Mouse (Mus musculus) monocyte, adult 2 months (primary cell): Measurements from ENCODE around the gene Vps13d.

Experiments used
- DNase-seq, 2 experiments: peaks; one replicate each; pipeline ENCODE4 v3.0.0; 2022; ENCODE audit warnings: low spot score in 2 of 2, low read depth in 1 of 2

Vps13d gene

GRCm38 (mm10) chr4:145097974-145098373 lies 96.8 kb downstream of the Vps13d start:
- no peak for DNase-seq

- no peak for DNase-seq
Measured at GRCm38 (mm10) chr4:145096481-145097039, 98.2 kb downstream of the Vps13d start.

- DNase-seq, result no peak
Measured at GRCm38 (mm10) chr4:145086509-145086908, 108.3 kb downstream of the Vps13d start.

GRCm38 (mm10) chr4:145079324-145079723 lies 115.5 kb downstream of the Vps13d start:
- no peak for DNase-seq

DNA sequence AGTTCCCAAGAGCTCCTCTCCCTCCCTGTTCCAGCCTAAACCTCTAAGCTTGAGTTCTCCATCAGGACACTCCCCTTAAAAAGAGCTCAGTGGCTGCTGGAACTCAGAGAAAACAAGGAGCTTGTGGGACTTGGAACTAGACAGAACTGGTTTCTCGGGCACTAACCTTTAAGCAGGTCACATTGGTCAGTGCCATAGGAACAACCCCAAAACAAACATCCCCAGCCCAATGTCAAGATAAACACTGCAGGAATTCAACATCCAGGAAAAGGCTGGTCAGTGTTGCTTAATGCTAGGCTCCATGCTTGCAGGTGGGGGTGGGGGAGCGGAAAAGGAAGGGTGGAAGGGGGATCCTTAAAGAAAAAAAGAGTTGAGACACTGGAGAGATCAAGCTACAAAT lies 120.5 kb downstream of the Vps13d start:
- no peak for DNase-seq

GRCm38 (mm10) chr4:145073728-145074127 lies 121.1 kb downstream of the Vps13d start:
- no peak for DNase-seq

DNA sequence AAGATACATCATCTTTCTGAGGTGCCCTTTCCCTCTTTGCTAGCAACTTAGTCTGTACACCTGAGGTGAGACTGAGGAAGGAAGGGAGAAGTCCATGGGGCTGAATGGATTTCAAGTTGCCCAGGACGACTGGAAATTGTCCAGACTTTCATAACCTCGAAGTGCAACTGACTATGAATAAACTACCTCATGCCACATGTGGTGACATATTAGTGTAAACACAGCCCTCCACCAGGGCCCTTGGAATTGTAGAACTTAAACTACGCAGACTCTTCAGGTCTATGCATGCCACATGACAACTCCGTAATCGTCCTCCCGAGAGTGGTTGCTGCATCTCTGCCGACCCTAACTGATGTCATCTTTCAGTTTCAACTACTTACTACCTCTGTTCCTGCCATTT lies 122.9 kb downstream of the Vps13d start:
- DNase-seq, result no peak

- no peak for DNase-seq
Measured at GRCm38 (mm10) chr4:145067019-145067680, 127.7 kb downstream of the Vps13d start.

DNA sequence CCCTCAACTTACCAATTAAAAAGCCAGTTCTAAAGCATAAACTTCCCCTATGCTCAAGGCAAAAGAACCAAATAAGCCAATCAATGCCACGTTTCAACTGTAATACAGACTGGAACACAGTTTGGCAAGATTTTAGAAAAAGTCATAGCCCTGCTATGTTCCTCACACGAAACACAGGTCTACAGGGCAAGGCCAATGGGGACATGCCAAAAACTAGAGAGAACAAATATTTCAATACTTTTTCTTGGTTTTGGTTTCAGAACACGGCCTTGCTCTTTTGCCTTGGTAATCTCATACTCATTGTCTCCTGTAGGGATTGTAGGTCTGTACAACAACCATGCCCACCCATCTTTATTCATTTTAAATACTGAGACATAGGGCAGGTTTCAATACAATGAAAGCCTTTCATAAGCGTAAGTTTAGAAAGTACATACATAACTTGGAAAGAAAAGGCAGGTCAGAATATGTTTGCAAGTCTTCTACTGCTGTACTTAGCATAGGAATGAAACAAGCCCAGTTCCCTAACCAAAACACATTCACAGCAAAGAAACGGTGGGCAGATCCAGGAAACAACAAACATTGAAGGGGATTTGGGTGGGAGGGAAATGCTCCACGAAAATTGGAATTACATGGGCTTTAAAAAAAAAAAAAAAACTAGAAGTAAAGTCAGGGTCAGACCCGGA lies 128.3 kb downstream of the Vps13d start:
- no peak for DNase-seq

DNA sequence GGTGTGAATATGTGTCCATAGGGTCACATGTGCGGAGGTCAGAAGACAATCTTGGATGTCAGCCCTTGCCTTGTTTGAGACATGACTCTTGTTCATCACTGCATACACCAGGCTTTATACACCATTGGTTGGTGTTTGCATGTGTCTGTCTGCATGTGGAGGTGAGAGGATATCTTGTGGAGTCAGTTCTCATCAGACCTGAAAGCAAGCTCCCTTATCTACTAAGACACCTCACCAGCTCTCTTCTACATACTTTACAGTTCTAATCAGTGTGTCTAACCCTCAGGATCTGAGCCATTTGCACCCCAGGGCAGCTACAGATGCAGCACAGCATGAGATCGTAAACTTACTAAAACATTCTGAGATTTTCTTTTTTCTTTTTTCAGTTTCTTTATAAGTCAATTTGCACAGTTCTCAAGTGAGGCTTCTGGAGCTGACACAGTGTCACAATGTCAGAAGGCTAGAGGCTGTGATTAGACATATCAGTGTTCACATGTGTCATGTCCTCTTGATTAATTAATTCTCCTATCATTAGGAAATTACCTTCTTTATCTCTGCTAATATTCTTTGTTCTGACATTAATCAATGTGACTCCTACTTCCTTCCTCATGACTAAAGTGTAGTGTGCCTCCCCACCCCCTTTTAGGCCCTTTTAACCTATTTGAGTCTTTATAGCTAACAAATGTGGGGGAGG lies 135.9 kb downstream of the Vps13d start:
- no peak for DNase-seq

- no peak for DNase-seq
Measured at GRCm38 (mm10) chr4:145056346-145056745, 138.5 kb downstream of the Vps13d start.

GRCm38 (mm10) chr4:145055792-145056191 lies 139.0 kb downstream of the Vps13d start:
- DNase-seq, result no peak

DNA sequence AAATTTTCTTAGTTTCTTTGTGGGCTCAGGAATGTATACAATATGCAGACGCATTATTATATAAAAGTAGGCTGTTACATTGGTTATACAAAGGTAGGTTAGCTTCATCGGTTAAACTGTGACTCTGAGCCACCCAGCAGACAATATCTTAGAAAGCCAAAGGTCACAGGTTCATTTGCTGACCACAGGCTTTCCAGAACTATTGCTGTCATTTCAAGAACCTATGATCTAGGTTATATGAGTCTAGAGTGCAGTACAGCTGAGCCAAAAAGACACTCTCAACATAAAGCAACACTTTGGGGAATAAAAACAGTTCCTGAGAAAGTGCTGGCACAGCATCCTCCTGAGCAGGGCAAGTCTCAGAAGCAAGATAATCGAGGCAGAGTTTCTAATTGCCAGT lies 140.4 kb downstream of the Vps13d start:
- DNase-seq, result no peak

DNA sequence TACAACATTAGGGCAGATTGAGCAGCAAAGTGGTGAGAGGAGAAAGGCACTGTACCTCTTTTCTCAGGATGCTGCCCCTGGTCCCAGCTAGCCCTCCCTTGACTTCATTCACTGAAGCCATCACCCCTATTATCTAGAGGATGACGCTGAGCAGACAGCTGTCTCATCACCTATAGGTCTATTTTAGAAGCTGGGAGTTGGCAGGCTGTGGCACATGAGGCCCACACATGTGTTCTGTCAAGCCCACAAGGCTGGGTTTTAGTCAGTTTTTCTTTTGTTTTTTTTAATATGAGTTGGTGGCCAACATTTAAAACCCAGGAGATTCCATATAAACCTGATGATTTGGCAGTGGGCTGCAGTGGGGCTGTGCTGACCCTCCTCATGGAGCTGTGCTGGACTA lies 142.1 kb downstream of the Vps13d start:
- no peak for DNase-seq

- no peak for DNase-seq
Measured at GRCm38 (mm10) chr4:145052282-145052681, 142.5 kb downstream of the Vps13d start.

DNA sequence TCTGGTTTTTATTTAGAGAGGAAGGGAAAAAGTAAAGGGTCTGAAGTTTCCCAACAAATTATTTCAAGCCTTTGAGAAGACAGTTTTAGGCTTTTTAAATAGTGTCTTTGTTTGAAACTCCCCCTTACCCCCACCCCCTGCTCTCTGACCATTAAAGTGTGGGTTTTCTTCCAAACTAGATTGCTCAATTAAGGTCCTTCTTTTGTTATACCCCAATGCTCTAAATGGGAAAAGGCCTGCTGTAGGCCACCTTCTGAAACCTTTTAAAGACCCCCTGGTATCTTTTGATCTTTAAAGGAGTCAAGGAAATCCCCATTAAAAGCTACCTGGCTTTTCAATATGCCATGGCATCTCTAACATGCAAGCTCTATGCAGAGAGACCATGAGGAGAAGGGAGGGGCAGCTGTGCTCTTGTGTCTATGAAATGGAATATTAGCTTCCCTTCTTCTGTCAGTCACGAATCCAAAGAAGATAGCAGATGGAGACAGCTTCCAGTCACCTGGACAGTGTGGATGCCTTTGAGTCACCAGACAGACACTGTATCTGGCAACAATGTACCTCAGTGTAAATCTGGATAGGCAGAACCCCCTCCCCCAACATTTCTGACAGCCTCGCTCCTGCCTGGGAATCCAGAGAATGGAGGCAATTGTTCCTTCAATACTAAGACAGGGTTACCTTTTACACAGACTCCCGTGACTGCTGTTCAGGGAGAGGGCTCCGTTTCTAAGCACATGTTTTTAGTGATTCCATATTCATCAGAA lies 143.4 kb downstream of the Vps13d start:
- DNase-seq, result no peak

DNA sequence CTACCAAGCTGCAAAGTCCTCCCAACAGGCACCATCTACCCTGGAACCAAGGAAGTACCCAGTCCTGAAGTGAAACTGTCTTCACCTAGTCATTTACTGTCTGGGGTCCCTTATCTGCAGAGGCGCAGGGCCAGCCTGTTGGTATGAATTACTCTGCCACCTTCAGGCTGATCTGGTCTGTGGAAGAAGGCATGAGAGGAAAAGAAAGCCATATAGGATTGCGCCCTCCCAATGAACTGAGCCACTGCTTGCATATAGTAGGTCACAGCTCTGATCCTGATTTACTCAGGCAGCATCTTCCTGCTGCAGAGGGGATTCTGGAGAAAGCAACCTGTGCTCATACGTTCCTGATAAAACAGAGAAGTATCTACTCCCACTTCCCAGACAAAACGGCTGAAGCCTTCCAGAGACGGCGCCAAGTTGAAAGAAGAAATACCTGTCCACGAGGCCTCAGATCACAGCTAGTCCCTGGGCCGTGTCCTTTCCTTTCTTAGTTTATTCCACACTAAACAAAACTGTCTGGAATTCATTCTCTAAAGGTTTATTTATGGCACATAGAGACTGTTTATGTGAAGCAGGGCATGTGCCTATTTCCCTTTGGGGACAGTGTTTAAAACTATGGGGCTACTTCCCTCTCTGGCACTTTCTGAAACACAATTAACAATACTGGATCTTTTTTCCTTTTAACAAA lies 144.1 kb downstream of the Vps13d start:
- no peak for DNase-seq

- no peak for DNase-seq
Measured at GRCm38 (mm10) chr4:145047964-145048363, 146.8 kb downstream of the Vps13d start.

DNA sequence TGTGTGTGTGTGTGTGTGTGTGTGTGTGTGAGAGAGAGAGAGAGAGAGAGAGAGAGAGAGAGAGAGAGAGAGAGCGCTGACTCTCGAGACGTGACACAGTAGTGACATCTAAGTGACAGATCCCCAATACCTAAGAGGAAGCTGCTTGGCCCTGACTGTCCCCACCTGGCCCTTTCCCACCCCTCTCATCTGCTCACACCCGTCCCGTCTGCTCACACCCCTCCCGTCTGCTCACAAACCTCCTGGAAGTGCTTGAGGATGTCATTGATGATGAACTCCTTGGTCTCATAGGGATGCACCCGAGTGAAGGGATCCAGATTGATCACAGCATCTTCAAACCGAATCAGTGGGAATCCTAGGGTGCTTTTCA lies 148.8 kb downstream of the Vps13d start:
- DNase-seq, result no peak

DNA sequence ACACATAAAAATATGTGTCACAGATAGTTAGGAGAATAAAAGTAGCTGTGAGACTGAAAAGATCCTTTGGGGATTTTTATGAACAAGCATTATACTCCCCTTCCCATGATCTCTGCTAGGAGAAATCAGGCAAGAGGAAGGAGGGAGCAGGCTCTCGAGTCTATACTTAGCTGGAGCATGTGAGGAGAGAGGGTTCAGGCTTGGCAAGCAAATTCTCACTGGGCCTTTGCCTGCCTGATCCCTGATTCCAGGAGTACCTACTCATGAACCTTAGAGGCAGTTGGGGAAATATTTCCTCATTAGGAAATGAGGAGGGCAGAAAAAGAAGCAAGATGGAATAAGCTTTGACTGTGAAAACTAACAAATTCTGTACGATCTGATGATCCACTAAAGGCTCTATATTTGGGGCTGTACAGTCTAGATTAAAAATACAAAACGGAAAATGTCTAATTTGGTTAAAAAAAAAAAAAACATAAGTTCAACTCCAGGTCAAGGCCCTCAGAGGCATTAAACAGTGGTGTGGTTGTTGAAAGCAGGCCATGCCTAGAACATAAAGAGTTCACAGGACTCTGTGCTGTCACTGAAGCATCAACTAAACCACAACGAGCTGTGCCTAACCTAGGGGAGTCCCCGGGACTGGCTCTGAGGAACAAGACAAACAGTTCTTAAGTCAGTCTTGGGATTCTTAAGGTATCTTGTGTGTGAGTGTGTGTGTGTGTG lies 149.3 kb downstream of the Vps13d start:
- no peak for DNase-seq
